Mouse (Mus musculus): ENCODE measurements at regions not wholly inside any gene's neighbourhood (a gene's known extent, or its start where the extent isn't known, plus 50 kb on each side); places are given as distances from the start of the nearest gene placed in this dataset.

- TF ChIP-seq EP300 (IDR thresholded peaks at IDR 0.05) (no peak), CTCF (IDR thresholded peaks at IDR 0.05) (no peak)
Measured at GRCm38 (mm10) chr8:90597376-90597775, 219.8 kb downstream of the Gm19935 start.

Measured in lung, postnatal 0 days (tissue).